Mouse (Mus musculus): Measurements from ENCODE around the gene Lrit2.

DNA sequence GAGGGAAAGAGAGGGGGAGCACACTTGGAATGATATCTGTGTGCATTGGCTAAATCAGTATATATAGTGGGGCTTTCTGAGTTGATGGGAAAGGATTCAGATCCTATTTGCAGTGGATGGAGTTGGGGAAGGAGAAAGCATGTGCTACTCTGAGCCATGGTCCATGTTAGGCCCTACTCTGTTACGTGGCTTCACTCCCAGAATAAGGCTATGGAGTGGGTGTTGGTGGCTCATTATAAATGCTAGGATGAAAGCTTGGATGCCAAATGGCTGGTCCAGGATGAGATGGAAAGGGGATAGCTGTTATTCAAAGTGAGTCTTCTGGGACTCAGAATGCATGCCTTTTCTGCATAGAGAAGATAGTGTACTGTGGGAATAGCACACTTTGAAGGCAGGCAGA lies 13.0 kb downstream of the Lrit2 start:
- TF ChIP-seq CTCF (IDR thresholded peaks at IDR 0.05; ENCODE audit: insufficient read depth, low read depth, low read length) = no peak
- no peak for TF ChIP-seq POLR2A (IDR thresholded peaks at IDR 0.05; ENCODE audit: insufficient read depth, low read depth, low read length)
